Mouse (Mus musculus): ENCODE data around the gene Cage1. TPM values are rescaled to one million over a fixed set of nuclear protein-coding genes. Genes with fewer than 3 reads are reported as not detected.

Cage1 gene
- polyA plus RNA-seq, 1 experiment from 2014 or later: 1.5 TPM

DNA sequence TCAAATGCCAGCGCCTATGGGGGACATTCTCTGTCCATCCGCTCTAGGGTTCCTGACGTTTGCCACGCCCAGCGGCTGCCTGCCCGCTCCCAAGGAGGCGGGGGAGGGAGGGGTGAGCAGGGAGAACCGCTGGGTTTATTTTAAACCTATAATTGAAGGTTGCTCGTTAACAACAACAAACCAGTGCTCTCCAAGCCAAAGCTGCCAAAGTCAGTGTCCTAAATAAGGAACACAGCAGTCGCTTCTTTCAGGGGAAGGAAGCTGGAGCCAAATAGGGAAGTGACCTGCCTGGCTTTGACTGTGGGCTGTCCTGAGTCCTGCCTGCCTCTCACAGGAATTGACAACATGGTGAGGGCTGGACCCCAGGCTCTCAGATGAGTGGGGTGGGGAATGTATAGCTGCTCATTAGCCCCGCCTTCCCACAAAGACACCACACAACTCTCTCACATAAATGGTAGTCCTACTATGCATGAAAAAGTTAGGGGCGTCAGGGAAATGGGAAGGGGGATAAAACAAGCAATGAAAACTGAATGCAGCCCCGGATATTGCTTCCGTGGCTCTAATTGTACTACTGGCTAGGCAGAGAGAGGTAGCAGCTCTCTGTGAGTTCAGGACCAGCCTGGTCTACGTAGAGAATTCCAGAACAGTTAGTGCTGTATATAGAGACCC is 77.5 kb downstream of the Cage1 start:
- TF ChIP-seq EP300 (IDR thresholded peaks at IDR 0.05) (no peak), CTCF (IDR thresholded peaks at IDR 0.05) (no peak)
- WGBS: 83% methylated on average over 15 of the region's 15 CpGs

DNA sequence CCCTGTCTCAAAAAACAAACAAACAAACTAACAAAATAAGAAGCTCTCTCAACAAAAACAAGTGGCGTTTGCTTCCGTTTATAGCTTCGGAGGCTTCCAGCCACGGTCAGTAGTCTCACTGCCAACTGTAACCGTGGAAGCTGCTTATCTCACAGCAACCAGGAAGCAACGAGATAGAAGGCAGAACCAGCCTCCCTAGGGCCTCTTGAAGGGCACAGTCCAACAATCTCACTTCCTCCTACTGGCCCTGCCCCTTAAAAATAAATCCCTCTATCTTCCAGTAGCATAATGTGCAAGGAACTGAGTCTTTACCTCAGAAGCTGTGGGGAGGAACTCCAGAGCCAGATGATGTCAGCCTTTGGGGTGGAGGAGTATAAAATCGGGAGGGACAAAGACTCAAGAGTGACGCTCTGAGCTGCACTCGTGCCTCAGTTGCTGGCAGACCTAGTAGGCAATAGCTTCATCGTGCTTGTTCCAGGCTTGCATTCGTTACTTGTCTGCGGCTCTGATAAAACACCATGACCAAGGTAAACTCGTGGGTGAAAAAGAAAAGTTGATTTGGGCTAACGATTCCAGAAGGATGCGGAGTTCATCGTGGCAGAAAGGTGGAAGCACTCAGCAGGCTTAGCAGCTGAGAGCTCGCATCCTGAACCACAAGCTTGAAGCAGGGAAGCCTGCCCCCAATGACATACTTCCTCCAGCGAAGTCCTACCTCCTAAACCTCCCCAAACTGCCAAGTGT is 78.2 kb downstream of the Cage1 start:
- TF ChIP-seq CTCF (IDR thresholded peaks at IDR 0.05) (no peak), EP300 (IDR thresholded peaks at IDR 0.05) (no peak)
- Histone ChIP-seq H3K9me3 (ENCODE audit: low read length) (no peaks in the 10 kb centered on the region), H3K4me2 (replicated peaks; ENCODE audit: low read depth, low read length) (no peak overlapping the region), H3K27me3 (replicated peaks; ENCODE audit: insufficient read depth, low read length) (no peaks in the 10 kb centered on the region), H3K4me3 (ENCODE audit: low read depth, low read length) (no peak overlapping the region), H3K9ac (replicated peaks; ENCODE audit: low read depth) (no peak overlapping the region), H3K36me3 (ENCODE audit: insufficient read depth, low read length) (no peaks in the 10 kb centered on the region), H3K4me1 (ENCODE audit: insufficient read depth, low read depth, low read length) (no peaks in the 10 kb centered on the region), H3K27ac (ENCODE audit: low read length) (no peak overlapping the region)
- WGBS: 83% methylated on average over 18 of the region's 18 CpGs
- ATAC-seq (no peak), DNase-seq (ENCODE audit: low spot score) (no peak)

More for the DNA sequence above, 77.5 kb downstream of the Cage1 start:
- Histone ChIP-seq H3K4me1 (ENCODE audit: insufficient read depth, low read depth, low read length) (no peaks in the 10 kb centered on the region), H3K36me3 (ENCODE audit: insufficient read depth, low read length) (no peaks in the 10 kb centered on the region), H3K9ac (replicated peaks; ENCODE audit: low read depth) (no peak overlapping the region), H3K4me3 (ENCODE audit: low read depth, low read length) (no peak overlapping the region), H3K9me3 (ENCODE audit: low read length) (no peaks in the 10 kb centered on the region), H3K27me3 (replicated peaks; ENCODE audit: insufficient read depth, low read length) (no peaks in the 10 kb centered on the region), H3K27ac (ENCODE audit: low read length) (no peak overlapping the region), H3K4me2 (replicated peaks; ENCODE audit: low read depth, low read length) (no peak overlapping the region)
- no peak for ATAC-seq
- no peak for DNase-seq (ENCODE audit: low spot score)

Small RNA genes within 50 kb of the gene (microRNA-seq; reads per million reads assigned to microRNA genes)
- gene Gm27387: not detected

Other genes starting within 250 kb of the Cage1 start
- gene Ssr1, start 42.9 kb downstream of the Cage1 start, polyA plus RNA-seq (2015; fragmentation: Nextera tagmentation; extraction: Ambion mirVana): 95.5 and 96.2 TPM in 2 replicates
- gene Riok1, start 74 bp downstream of the Cage1 start, polyA plus RNA-seq (2015; fragmentation: Nextera tagmentation; extraction: Ambion mirVana): 29.5 and 33.9 TPM in 2 replicates
- 5.5 and 7.0 TPM in 2 replicates for gene Dsp, start 114.2 kb upstream of the Cage1 start, polyA plus RNA-seq (2015; fragmentation: Nextera tagmentation; extraction: Ambion mirVana)
- gene Snrnp48, start 167.9 kb upstream of the Cage1 start, polyA plus RNA-seq (2015; fragmentation: Nextera tagmentation; extraction: Ambion mirVana): 24.0 and 24.8 TPM in 2 replicates